Mouse (Mus musculus) embryonic facial prominence, embryonic 14.5 days (tissue): ENCODE measurements at regions not wholly inside any gene's neighbourhood (a gene's known extent, or its start where the extent isn't known, plus 50 kb on each side); places are given as distances from the start of the nearest gene placed in this dataset.

Experiments
- ATAC-seq: fragments of 200-750 bp; cut with Nextera tagmentation; 2 replicates; pipeline ENCODE4 v1.8.0; 2017; ENCODE audit warnings: low read depth, moderate number of reproducible peaks, moderate TSS enrichment
- DNase-seq: peaks from one replicate; pipeline ENCODE4 v3.0.0-alpha.2; 2015; ENCODE audit warnings: low spot score
- H3K27ac ChIP-seq: fragments of 300-500 bp; sonication (generic); replicated peaks from 2 replicates; pipeline ENCODE4 v1.5.1; 2014; ENCODE audit warnings: low read depth, mild to moderate bottlenecking, low read length, moderate library complexity
- H3K27me3 ChIP-seq: fragments of 300-500 bp; sonication (generic); replicated peaks from 2 replicates; pipeline ENCODE4 v1.6.1; 2014; ENCODE audit warnings: low read length; ENCODE audit not compliant: control insufficient read depth, insufficient read depth
- H3K36me3 ChIP-seq: fragments of 300-500 bp; sonication (generic); 2 replicates; pipeline ENCODE4 v1.6.1; 2014; ENCODE audit warnings: low read length, mixed read lengths; ENCODE audit not compliant: control insufficient read depth, insufficient read depth
- H3K4me1 ChIP-seq: fragments of 300-500 bp; sonication (generic); 2 replicates; pipeline ENCODE4 v1.6.1; 2014; ENCODE audit warnings: antibody characterized with exemption, low read length; ENCODE audit not compliant: control insufficient read depth, insufficient read depth
- H3K4me2 ChIP-seq: fragments of 300-500 bp; sonication (generic); 2 replicates; pipeline ENCODE4 v1.6.1; 2014; ENCODE audit warnings: low read depth, mild to moderate bottlenecking, low read length, moderate library complexity, mixed read lengths
- H3K4me3 ChIP-seq: fragments of 300-500 bp; sonication (generic); 2 replicates; pipeline ENCODE4 v1.5.1; 2014; ENCODE audit warnings: low read depth, mild to moderate bottlenecking, low read length
- H3K9ac ChIP-seq: fragments of 300-500 bp; sonication (generic); 2 replicates; pipeline ENCODE4 v1.6.1; 2014; ENCODE audit warnings: low read depth, mild to moderate bottlenecking, low read length, moderate library complexity, mixed read lengths
- H3K9me3 ChIP-seq: fragments of 300-500 bp; sonication (generic); 2 replicates; pipeline ENCODE4 v1.6.1; 2016; ENCODE audit warnings: low read length; ENCODE audit not compliant: control insufficient read depth
- WGBS: fragments of 180-500 bp; shearing (Covaris S2); extraction: QIAGEN DNeasy Blood & Tissue Kit; methylation state at CpG from one replicate; pipeline ENCODE4 v1.1.7; 2014; 5-methylcytosine and 5-hydroxymethylcytosine counted together

DNA sequence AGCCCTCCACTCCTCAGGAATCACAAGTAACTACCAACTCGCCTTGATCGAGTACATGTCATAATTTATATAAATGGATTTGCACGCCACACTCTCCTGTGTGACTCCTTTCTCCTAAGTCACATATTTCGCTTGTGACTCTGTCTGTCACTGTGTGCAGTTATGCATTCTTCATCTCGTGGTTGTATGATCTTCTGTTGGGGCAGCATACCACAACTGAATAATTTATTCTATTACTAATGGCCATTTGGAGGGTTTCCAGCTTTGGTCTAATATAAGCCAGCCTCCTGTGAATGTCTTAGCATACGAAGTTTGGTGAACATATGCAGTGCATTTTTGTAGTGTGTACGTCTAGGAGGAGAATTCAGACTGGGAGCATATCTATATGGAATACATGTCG is 176.6 kb upstream of the Tmem72 start:
- no peak overlapping the region for H3K9ac ChIP-seq
- 0 out of 2 replicates have a peak overlapping the region, but pooled peaks have one; percentile 11 for H3K27ac ChIP-seq
- no peaks in the 10 kb centered on the region for H3K27me3 ChIP-seq
- peaks cover 13% of the 10 kb centered on the region for H3K4me1 ChIP-seq
- WGBS, result 51% methylated on average over 8 of the region's 8 CpGs
- no peaks in the 10 kb centered on the region for H3K36me3 ChIP-seq
- DNase-seq (peak; percentile 74), ATAC-seq (no peak)
- H3K9me3 ChIP-seq, result no peaks in the 10 kb centered on the region
- no peak overlapping the region for H3K4me2 ChIP-seq
- no peak overlapping the region for H3K4me3 ChIP-seq

DNA sequence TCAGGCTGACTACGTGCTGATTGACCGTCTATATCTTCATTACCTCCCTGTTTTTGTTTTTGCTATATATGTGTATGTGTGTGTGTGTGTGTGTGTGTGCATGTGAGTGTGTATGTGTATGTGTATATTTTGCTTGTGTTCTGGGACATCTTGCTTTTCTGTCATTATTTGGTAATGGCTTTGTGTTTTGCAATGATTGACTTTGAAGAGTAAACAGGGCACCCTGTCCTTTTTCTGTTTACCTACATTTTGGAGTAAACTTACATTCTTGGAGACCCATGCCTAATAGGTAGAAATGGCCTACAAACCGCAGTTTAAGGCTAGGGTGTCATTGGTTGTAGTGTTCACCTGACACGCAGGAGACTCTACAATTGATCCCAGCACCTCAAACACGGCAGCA is 177.5 kb upstream of the Tmem72 start:
- 90% methylated on average over 5 of the region's 5 CpGs for WGBS
- H3K9ac ChIP-seq, result no peak overlapping the region

DNA sequence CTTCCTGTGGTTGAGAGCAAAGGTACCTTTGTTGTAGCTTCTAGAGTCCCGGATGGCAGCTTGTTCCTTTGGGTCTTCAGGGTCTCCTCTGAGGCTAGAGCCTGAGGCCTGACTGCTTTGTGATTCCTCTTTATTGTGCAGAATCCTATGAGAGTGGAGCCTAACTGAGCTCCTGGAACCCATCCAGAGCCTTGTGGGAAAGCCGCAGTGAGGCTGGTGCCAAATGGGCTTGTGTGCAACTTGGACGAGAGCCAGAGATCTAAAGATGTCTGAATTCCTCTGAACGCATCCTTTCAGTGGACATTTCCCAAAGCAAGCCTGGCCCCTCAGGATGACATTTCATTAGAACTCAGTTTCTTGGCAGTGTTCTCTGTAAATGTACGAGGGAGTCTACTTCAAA is 178.4 kb upstream of the Tmem72 start:
- peaks cover 13% of the 10 kb centered on the region for H3K4me1 ChIP-seq
- no peaks in the 10 kb centered on the region for H3K36me3 ChIP-seq
- no peaks in the 10 kb centered on the region for H3K27me3 ChIP-seq
- H3K9me3 ChIP-seq, result no peaks in the 10 kb centered on the region
- H3K4me3 ChIP-seq, result no peak overlapping the region
- ATAC-seq, result peak; percentile 85
- peak overlapping the region; percentile 56 for H3K27ac ChIP-seq
- H3K9ac ChIP-seq, result no peak overlapping the region
- WGBS, result 22% methylated on average over 5 of the region's 5 CpGs
- DNase-seq, result peak; percentile 96
- no peak overlapping the region for H3K4me2 ChIP-seq

More for the DNA sequence above, 177.5 kb upstream of the Tmem72 start:
- Histone ChIP-seq H3K4me1 (peaks cover 13% of the 10 kb centered on the region), H3K4me2 (no peak overlapping the region), H3K9me3 (no peaks in the 10 kb centered on the region), H3K27me3 (no peaks in the 10 kb centered on the region), H3K27ac (peak overlapping the region; percentile 56; the same call in 1 of the 2 replicates), H3K4me3 (no peak overlapping the region), H3K36me3 (no peaks in the 10 kb centered on the region)
- DNase-seq, result no peak
- no peak for ATAC-seq

DNA sequence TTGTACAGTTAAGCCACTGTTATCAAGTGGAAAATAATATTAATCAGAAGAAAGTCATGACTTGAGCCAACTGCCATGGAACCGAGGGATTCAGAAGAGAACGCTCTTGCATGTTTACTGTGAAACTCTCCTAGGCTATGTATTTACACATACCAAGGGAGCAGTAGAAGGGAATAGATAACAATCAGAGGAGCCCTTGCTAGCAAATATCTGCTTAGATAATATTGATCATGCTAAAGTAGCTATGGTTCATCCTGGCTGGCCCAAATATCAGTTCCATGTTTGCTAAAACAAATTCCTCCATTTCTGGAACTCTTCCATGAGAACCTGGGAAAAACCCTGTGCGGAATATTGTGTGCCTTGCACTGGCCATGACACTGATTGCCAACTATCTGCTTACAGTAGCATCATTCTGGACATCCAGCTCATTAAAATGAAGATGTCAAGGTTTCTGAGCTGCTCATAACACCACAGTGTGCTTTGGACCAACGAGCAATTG is 179.5 kb upstream of the Tmem72 start:
- Histone ChIP-seq H3K4me3 (no peak overlapping the region), H3K4me1 (peaks cover 13% of the 10 kb centered on the region), H3K9me3 (no peaks in the 10 kb centered on the region), H3K27me3 (no peaks in the 10 kb centered on the region), H3K9ac (no peak overlapping the region), H3K4me2 (no peak overlapping the region), H3K36me3 (no peaks in the 10 kb centered on the region), H3K27ac (peak overlapping the region; percentile 0; the same call in 1 of the 2 replicates)
- WGBS, result 74% methylated on average over 4 of the region's 4 CpGs
- ATAC-seq (no peak), DNase-seq (no peak)

DNA sequence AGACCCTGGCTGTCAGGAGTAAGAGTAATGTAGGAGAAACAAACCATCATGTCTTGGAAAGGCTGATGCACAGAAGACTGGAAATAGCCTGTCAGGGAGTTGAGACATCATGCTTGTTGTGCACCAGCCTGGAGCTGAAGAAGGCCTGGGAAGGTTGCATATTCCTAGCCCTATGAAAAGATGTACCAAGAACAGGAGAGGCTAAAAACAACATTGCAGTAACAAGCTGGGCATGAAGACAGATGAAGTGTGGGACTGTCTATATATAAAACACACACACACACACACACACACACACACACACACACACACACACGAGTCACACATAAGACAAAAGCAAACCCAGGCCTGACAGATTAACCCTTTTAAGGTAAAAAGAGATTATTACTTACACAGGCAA is 185.1 kb upstream of the Tmem72 start:
- no peak overlapping the region for H3K4me3 ChIP-seq
- no peak for DNase-seq
- no peaks in the 10 kb centered on the region for H3K27me3 ChIP-seq
- H3K9ac ChIP-seq, result no peak overlapping the region
- no peaks in the 10 kb centered on the region for H3K36me3 ChIP-seq
- ATAC-seq, result no peak
- no peaks in the 10 kb centered on the region for H3K9me3 ChIP-seq
- H3K27ac ChIP-seq, result no peak overlapping the region
- no peak overlapping the region for H3K4me2 ChIP-seq
- no peaks in the 10 kb centered on the region for H3K4me1 ChIP-seq
- whole genome bisulfite sequencing, result 0% methylated on average over 1 of the region's 1 CpGs

DNA sequence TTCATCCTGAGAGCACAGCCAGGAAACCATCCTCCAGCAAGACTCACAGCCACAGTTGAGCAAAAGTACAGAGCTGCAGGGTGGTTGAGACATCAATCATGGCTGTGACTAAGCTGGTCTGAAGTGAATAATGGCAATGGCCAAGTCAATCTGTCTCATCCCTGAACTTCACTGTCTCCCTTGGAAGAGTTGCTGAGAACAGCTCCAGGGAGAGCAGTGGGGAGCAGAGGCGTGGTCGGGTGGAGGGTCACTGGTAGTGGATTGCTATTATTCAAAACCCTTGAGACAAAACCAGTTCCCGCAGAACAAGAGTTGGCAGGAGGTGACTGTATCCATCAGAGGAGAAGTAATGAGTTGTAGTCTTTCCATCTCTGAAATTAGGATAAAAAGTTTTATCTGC is 185.7 kb upstream of the Tmem72 start:
- H3K27ac ChIP-seq, result no peak overlapping the region
- H3K9me3 ChIP-seq, result no peaks in the 10 kb centered on the region
- no peaks in the 10 kb centered on the region for H3K36me3 ChIP-seq
- H3K27me3 ChIP-seq, result no peaks in the 10 kb centered on the region
- DNase-seq (no peak), ATAC-seq (no peak)
- no peak overlapping the region for H3K4me3 ChIP-seq
- 70% methylated on average over 3 of the region's 3 CpGs for WGBS
- H3K9ac ChIP-seq, result no peak overlapping the region
- H3K4me2 ChIP-seq, result no peak overlapping the region
- no peaks in the 10 kb centered on the region for H3K4me1 ChIP-seq

DNA sequence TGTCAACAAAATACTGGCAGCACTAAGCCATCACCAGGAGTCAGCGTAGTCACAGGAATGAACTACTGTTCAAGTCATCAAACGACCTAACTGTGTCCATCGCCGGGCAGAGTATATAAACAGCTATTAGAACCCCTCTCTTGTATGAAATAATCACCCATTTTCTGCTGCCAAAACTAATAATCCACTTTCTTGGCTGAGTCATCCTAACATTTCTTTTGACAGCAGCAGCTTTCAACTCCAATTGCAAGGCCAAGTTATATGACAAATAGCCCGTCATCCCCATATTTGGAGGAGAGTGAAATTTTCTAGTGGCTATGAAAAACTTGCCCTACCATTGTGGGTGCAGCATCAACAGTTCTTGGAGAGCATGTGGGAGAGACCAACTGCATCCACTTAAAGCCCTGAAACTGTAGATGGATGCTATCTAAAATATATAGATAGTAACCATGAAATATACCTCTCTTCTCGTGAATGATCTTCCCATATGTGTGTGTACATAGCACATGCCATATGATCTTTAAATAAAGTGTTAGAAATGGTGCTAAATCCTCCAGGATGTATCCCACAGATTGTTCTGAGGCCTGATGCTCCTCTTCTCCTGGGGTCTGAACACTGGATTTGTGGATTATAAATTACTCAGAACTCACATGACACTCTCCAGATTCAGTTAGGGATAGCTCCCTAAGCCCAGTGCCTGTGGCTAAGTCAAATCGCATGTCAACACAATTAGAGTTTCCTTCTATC is 189.9 kb upstream of the Tmem72 start:
- Histone ChIP-seq H3K9me3 (no peaks in the 10 kb centered on the region), H3K27me3 (no peaks in the 10 kb centered on the region), H3K4me1 (no peaks in the 10 kb centered on the region), H3K4me2 (no peak overlapping the region), H3K4me3 (no peak overlapping the region), H3K36me3 (no peaks in the 10 kb centered on the region), H3K27ac (no peak overlapping the region), H3K9ac (no peak overlapping the region)
- ATAC-seq (no peak), DNase-seq (no peak)
- 73% methylated on average over 7 of the region's 7 CpGs for WGBS

DNA sequence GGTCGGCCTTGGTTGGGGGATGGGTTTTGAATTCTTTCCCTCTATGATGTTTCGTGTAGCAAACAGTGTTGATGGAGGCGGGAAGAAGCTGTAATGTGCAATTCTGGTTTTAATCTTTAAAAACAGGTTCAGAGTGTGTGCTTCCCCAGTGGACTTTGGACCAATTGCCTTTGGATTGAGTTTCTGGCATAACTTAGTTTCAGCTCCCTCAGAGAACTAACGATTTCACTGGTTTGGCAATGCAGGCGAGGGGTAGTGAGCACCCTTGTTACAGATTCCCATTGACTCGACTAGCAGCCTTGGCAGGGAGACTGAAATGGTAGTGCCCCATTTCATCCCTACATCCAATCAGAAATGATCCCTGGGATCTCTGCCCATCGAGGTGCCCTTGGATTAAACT is 193.9 kb upstream of the Tmem72 start:
- 77% methylated on average over 7 of the region's 7 CpGs for WGBS
- H3K4me1 ChIP-seq, result no peaks in the 10 kb centered on the region
- H3K27ac ChIP-seq, result no peak overlapping the region
- ATAC-seq (no peak), DNase-seq (no peak)
- H3K4me3 ChIP-seq, result no peak overlapping the region
- H3K27me3 ChIP-seq, result no peaks in the 10 kb centered on the region
- H3K4me2 ChIP-seq, result no peak overlapping the region
- H3K36me3 ChIP-seq, result no peaks in the 10 kb centered on the region
- H3K9me3 ChIP-seq, result no peaks in the 10 kb centered on the region
- no peak overlapping the region for H3K9ac ChIP-seq

DNA sequence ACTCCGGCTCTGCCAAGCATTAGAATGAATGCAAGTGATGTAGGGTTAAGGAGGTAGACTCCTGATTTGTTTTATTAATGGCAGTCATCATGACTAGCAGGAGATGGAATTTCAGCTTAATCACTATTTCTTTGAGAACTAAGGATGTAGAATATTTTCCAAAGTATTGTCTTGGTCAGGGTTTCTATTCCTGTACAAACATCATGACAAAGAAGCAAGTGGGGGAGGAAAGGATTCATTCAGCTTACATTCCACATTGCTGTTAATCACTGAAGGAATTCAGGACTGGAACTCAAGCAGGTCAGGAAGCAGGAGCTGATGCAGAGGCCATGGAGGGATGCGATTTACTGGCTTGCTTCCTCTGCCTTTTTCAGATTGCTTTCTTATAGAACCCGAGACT is 195.4 kb upstream of the Tmem72 start:
- no peaks in the 10 kb centered on the region for H3K27me3 ChIP-seq
- ATAC-seq, result no peak
- DNase-seq, result no peak
- WGBS, result 62% methylated on average over 3 of the region's 3 CpGs
- H3K9me3 ChIP-seq, result no peaks in the 10 kb centered on the region
- H3K4me3 ChIP-seq, result no peak overlapping the region
- H3K4me1 ChIP-seq, result 0 out of 2 replicates have a peak, but pooled peaks cover under 1% of the 10 kb centered on the region
- H3K9ac ChIP-seq, result no peak overlapping the region
- H3K36me3 ChIP-seq, result no peaks in the 10 kb centered on the region
- no peak overlapping the region for H3K4me2 ChIP-seq
- no peak overlapping the region for H3K27ac ChIP-seq
